Mouse (Mus musculus): ENCODE data around the gene Srp54b.
"Not testable (repeated sequence)": the region's sequence is repeated elsewhere in the genome, so short reads cannot be mapped to it uniquely, and the experiment has no call there.

- not testable (repeated sequence) for TF ChIP-seq CTCF, EP300 (IDR thresholded peaks at IDR 0.05; ENCODE audit: low read depth)
These were observed 30.7 kb upstream of the Srp54b start, which contains the start of gene Fam177a for GRCm38 (mm10) chr12:55124242-55124641.
